Mouse (Mus musculus): ENCODE results near the gene Gm47959.

GRCm38 (mm10) chr1:83014477-83014876, 14.1 kb downstream of the Gm47959 start:
- TF ChIP-seq MAX (IDR thresholded peaks at IDR 0.05) (no peak), CEBPB (IDR thresholded peaks at IDR 0.05; ENCODE audit: low read depth) (no peak), USF1 (IDR thresholded peaks at IDR 0.05; ENCODE audit: low read depth) (no peak)

All from C2C12 (cell line).